Mouse (Mus musculus) granulocyte monocyte progenitor cell, adult 5-6 weeks (primary cell): ENCODE data around the gene Igf1r. TPM values are rescaled to one million over a fixed set of nuclear protein-coding genes. Genes with fewer than 3 reads are reported as not detected.
A peak's percentile ranks its signal among the peaks of the same experiment; 100 is the strongest.

Source experiments
- ATAC-seq: replicated peaks from 2 replicates; pipeline ENCODE4 v1.8.0; 2016; ENCODE audit warnings: mild to moderate bottlenecking, moderate TSS enrichment, inconsistent platforms; ENCODE audit not compliant: poor library complexity, severe bottlenecking
- total RNA-seq, 2 experiments: library from RNA; stranded (forward) in 1 of 2; stranded (reverse) in 1 of 2; fragments of 200-712, 200-1000 nt in 1 of 2; fragments of >200 nt in 1 of 2; fragmentation: Nextera tagmentation in 1 of 2; gene quantifications; 2 replicates each; pipeline ENCODE4 v1.2.3; 2014 to 2017

The Igf1r gene
- total RNA-seq, 2 experiments from 2014 or later, result 29.4 to 59.7 TPM

GRCm38 (mm10) chr7:68148297-68149048 lies 195.8 kb downstream of the Igf1r start:
- peak; percentile 64 for ATAC-seq

DNA sequence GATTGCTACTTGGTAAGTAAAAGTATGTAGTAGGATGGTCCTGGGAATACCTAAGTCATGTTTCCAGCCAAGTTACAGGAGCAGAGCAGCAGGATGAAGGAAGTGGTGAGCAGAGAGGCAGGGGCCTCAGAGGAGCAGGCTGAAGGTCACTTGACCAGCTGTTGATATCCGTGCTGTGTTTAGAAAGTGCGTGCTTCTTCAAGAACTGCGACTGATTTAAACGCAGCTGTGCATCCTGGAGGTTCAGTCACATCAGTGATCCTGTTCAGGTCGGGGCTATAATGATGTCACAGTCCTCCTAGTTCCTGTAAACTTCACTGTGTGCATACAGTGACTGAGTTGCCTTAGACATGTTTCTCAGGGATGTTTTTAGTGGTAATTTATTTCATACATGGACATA lies 199.3 kb downstream of the Igf1r start:
- no peak for ATAC-seq

DNA sequence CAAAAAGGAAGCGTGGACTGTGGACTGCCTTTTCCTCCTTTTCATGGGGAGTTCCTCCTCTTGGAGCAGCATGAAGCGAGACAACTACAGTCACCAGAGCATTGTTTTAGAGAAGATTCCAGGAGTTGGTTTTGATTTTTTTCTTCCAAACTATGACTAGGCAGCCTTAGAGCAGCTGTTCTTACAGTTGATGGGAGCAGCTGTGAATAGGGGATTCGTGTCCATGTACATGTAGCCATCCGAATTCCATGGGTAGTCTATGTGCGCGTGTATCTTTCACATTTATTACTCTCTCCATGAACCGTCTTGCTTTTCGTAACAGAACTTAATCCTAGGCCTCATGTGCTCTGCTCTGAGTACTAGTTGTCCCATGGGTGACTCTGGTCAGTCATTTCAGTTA lies 199.8 kb downstream of the Igf1r start:
- no peak for ATAC-seq

- no peak for ATAC-seq
Observed at GRCm38 (mm10) chr7:68153269-68153668, 200.6 kb downstream of the Igf1r start.

GRCm38 (mm10) chr7:68154588-68154987 lies 202.0 kb downstream of the Igf1r start:
- peak; percentile 69 for ATAC-seq

DNA sequence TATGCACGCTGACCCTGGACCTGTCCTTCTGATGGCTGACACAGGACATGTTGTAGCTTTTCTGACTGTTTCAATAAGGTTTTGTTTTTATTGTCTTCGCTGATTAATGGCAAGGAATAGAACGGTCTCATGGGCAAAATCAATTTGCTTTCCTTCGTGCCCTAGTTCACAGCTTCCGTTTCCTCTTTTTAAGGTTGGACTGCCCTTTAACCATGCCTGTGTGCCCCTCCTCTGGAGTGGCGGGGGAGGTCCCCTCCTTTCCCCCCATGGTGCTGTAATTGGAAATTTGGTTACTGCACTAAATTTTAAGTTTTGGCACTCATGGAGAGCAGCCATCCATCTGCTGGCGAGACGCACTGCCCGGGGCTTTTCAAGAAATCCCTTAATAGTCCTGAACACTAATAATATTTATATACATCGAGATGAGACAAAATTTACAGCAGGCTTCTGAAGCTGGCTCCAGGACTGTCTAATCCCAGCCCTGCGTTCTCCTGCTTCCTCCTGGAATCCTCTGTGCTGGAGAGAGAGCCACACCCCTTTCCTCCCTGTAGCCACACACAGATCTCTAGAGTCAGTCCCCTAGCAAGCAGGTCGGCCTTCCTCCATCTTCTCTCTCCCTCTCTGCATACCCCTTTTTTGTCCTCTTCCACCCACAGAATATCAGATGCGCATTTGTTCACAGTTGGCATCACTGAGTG lies 207.6 kb downstream of the Igf1r start:
- peak; percentile 73 for ATAC-seq

- ATAC-seq, result peak; percentile 70
Observed at GRCm38 (mm10) chr7:68164074-68164473, 211.4 kb downstream of the Igf1r start.

GRCm38 (mm10) chr7:68172776-68173175 lies 220.1 kb downstream of the Igf1r start:
- no peak for ATAC-seq

GRCm38 (mm10) chr7:68179672-68180071 lies 227.0 kb downstream of the Igf1r start:
- no peak for ATAC-seq

GRCm38 (mm10) chr7:68181104-68181503 lies 228.5 kb downstream of the Igf1r start:
- ATAC-seq, result no peak

- ATAC-seq, result no peak
Observed at GRCm38 (mm10) chr7:68182025-68182424, 229.4 kb downstream of the Igf1r start.

DNA sequence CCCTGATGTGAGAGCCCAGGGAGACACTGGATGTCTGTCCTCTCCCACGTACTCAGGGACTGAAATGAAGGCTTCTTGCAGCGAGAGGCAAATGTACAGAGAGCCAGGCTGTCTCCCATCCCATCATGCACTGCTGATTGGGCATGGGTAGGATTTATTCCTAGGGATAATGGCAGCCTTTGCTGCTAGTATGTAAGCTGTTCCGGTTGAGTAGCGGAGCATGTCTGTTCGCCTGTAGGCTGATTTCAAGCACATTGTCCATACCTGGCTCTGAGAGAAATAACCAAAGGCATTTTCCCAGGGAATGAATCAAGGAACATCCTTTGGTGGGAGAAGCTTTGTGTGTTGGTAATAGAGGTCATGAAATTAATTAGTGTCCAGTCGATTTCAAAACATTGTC lies 230.1 kb downstream of the Igf1r start:
- no peak for ATAC-seq

DNA sequence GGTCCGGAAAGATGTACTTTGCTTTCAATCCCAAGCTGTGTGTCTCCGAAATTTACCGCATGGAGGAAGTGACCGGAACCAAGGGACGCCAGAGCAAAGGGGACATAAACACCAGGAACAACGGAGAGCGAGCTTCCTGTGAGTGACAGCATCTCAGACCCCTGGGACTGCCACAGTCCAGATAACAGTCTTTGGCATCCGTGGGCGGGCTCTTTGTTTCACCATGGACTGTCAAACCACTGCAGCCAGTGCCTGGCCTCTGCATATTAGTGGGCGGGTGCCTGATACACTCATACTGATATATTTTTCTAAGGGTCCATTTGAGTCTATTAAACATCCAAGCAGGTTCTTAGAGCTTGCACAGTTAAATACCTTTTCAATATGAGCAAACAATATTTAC lies 230.8 kb downstream of the Igf1r start:
- ATAC-seq, result no peak

DNA sequence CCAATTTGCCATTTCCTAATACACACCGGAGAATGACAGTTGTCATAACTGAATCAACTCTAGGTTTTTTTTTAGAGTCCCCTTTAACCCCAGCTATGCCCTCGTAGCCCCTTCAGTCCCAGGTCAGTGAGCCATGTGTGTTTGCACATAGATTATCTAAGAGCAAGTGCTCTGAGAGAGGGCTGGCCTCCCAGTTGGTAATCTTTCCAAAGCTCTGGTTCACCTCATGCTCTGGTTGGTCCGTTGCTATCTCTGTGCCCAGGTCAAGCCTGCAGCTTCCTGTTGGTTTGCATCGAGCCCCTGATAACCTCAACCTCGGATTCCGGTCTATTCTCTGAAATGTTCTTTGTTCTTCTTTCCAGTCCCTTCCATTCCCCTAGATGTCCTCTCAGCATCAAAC lies 236.6 kb downstream of the Igf1r start:
- ATAC-seq, result peak; percentile 53

GRCm38 (mm10) chr7:68189691-68190456 lies 237.2 kb downstream of the Igf1r start:
- no peak for ATAC-seq

- ATAC-seq, result peak; percentile 73
Observed at GRCm38 (mm10) chr7:68193958-68194695, 241.5 kb downstream of the Igf1r start.

DNA sequence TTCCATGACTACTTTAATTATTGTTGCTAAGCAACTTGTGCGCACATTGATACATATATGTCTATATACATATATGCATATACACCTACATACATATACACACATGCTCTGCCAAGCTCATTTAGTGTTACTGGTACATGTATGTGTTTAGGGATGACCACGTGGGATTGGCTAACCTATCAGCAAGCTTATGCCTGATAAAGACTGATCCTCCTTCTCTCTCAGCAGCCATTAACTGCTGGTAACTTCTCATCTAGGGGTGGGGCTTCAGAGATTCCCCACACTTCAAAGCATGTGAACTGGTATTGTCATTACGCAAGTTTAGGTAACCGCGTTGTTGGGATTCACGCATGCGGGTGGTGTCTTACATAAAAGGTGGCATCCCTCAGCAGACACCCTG lies 247.0 kb downstream of the Igf1r start:
- ATAC-seq, result peak; percentile 27

GRCm38 (mm10) chr7:68205776-68206427 lies 253.3 kb downstream of the Igf1r start:
- no peak for ATAC-seq

GRCm38 (mm10) chr7:68209039-68209438 lies 256.4 kb downstream of the Igf1r start:
- ATAC-seq, result peak; percentile 72

DNA sequence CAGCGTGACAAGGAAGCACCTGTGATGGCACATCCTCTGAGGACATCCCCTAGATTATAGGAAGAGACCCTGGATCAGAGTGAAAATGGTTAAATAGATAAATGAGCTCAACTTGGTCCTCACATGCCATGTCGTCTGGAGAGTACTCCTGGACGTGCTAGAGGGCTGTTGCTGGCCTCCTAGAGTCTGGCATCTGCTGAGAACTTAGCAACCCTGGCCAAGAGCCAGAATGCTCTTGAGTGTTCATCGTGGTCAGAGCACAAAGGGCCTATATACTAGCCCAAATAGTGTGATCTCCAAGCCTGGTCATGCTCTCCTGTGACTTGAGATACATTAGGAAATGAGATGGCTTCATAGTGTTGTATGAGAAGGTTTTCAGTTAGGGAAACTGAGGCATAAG lies 257.8 kb downstream of the Igf1r start:
- ATAC-seq, result no peak
